Mouse (Mus musculus): Measurements from ENCODE around the gene Shc1. TPM values are rescaled to one million over a fixed set of nuclear protein-coding genes. Genes with fewer than 3 reads are reported as not detected.

The Shc1 gene
- total RNA-seq, 2 experiments from 2014 or later: 14.7 to 15.1 TPM

- DNase-seq (ENCODE audit: low spot score in 2 of 2): peak in 1 of 2 experiments; percentile 34
These were observed 19.0 kb downstream of the Shc1 start for GRCm38 (mm10) chr3:89437269-89437668.

GRCm38 (mm10) chr3:89440691-89441090 is 22.4 kb downstream of the Shc1 start:
- DNase-seq (ENCODE audit: low spot score in 2 of 2): no peak

- no peak for DNase-seq (ENCODE audit: low spot score in 2 of 2)
These were observed 30.7 kb downstream of the Shc1 start for GRCm38 (mm10) chr3:89448720-89449537.

GRCm38 (mm10) chr3:89449541-89449940 is 31.3 kb downstream of the Shc1 start:
- peak; percentile 66 to 77 for DNase-seq (ENCODE audit: low spot score in 2 of 2)

- DNase-seq (ENCODE audit: low spot score in 2 of 2): no peak
These were observed 33.7 kb downstream of the Shc1 start for GRCm38 (mm10) chr3:89451916-89452315.

GRCm38 (mm10) chr3:89454401-89455177 is 36.3 kb downstream of the Shc1 start, which contains the start of gene Pmvk:
Gene Pmvk (plus strand): TSS chr3:89454541.
- no peak for DNase-seq (ENCODE audit: low spot score in 2 of 2)

- DNase-seq (ENCODE audit: low spot score in 2 of 2): no peak
These were observed 37.6 kb downstream of the Shc1 start for GRCm38 (mm10) chr3:89455786-89456285.

GRCm38 (mm10) chr3:89456726-89457665 is 38.8 kb downstream of the Shc1 start:
- DNase-seq (ENCODE audit: low spot score in 2 of 2): peak; percentile 66 to 71

- peak in 1 of 2 experiments; percentile 31 for DNase-seq (ENCODE audit: low spot score in 2 of 2)
These were observed 40.2 kb downstream of the Shc1 start for GRCm38 (mm10) chr3:89458372-89458964.

- peak; percentile 90 to 92 for DNase-seq (ENCODE audit: low spot score in 2 of 2)
These were observed 40.9 kb downstream of the Shc1 start for GRCm38 (mm10) chr3:89458965-89459807.

GRCm38 (mm10) chr3:89468268-89468667 is 50.0 kb downstream of the Shc1 start:
- DNase-seq (ENCODE audit: low spot score in 2 of 2): no peak

- no peak for DNase-seq (ENCODE audit: low spot score in 2 of 2)
These were observed 54.0 kb downstream of the Shc1 start for GRCm38 (mm10) chr3:89472280-89472679.

GRCm38 (mm10) chr3:89473838-89474237 is 55.6 kb downstream of the Shc1 start:
- no peak for DNase-seq (ENCODE audit: low spot score in 2 of 2)

GRCm38 (mm10) chr3:89479055-89479454 is 60.8 kb downstream of the Shc1 start:
- no peak for DNase-seq (ENCODE audit: low spot score in 2 of 2)

Other genes starting within 250 kb of the Shc1 start
- gene Scamp3, start 241.0 kb upstream of the Shc1 start, total RNA-seq (2021): 10 to 100 TPM; 79.4 to 79.6 TPM
- 10 to 100 TPM; 65.8 to 69.5 TPM for gene Fam189b, start 235.3 kb upstream of the Shc1 start, total RNA-seq (2021)
- gene Gba, start 215.5 kb upstream of the Shc1 start, total RNA-seq (2021): 10 to 100 TPM; 57.9 to 58.7 TPM
- 10 to 100 TPM; 45.2 to 48.4 TPM for gene Thbs3, start 203.3 kb upstream of the Shc1 start, total RNA-seq (2021)
- 100 to 1,000 TPM in 1 of 2 experiments, 10 to 100 TPM in 1; 92.8 to 109 TPM for gene Mtx1, start 191.4 kb upstream of the Shc1 start, total RNA-seq (2021)
- under 1 TPM; 0.66 to 0.89 TPM for gene Muc1, start 189.4 kb upstream of the Shc1 start, total RNA-seq (2021)
- gene Krtcap2, start 172.5 kb upstream of the Shc1 start, total RNA-seq (2021): 10 to 100 TPM; 72.8 to 95.1 TPM
- gene Trim46, start 172.1 kb upstream of the Shc1 start, total RNA-seq (2021): 100 to 1,000 TPM; 101 to 112 TPM
- gene Dpm3, start 159.1 kb upstream of the Shc1 start, total RNA-seq (2021): 10 to 100 TPM; 53.3 to 66.3 TPM
- 10 to 100 TPM; 27.6 to 29.8 TPM for gene Slc50a1, start 147.9 kb upstream of the Shc1 start, total RNA-seq (2021)
- gene Efna1, start 137.3 kb upstream of the Shc1 start, total RNA-seq (2021): 1 to 10 TPM; 6.4 to 7.2 TPM
- 10 to 100 TPM; 59.9 to 63.1 TPM for gene Efna3, start 95.5 kb upstream of the Shc1 start, total RNA-seq (2021)
- gene Efna4, start 80.4 kb upstream of the Shc1 start, total RNA-seq (2021): 1 to 10 TPM; 2.7 to 3.4 TPM
- gene Adam15, start 68.4 kb upstream of the Shc1 start, total RNA-seq (2021): 100 to 1,000 TPM; 102 to 105 TPM
- under 1 TPM; 0.51 to 0.71 TPM for gene Dcst2, start 56.5 kb upstream of the Shc1 start, total RNA-seq (2021)
- under 1 TPM in 1 of 2 experiments, not detected in 1; 0.59 TPM for gene Dcst1, start 53.2 kb upstream of the Shc1 start, total RNA-seq (2021)
- gene Zbtb7b, start 23.7 kb upstream of the Shc1 start, total RNA-seq (2021): 1 to 10 TPM; 6.6 to 8.7 TPM
- 1 to 10 TPM in 1 of 2 experiments, not detected in 1; 3.5 TPM for gene Lenep, start 15.7 kb upstream of the Shc1 start, total RNA-seq (2021)
- gene Flad1, start 6.6 kb upstream of the Shc1 start, total RNA-seq (2021): 10 to 100 TPM; 28.8 to 33.6 TPM
- gene Cks1b, start 60 bp upstream of the Shc1 start, total RNA-seq (2021): 10 to 100 TPM in 1 of 2 experiments, 1 to 10 TPM in 1; 9.8 to 10.9 TPM
- gene Pygo2, start 11.8 kb downstream of the Shc1 start, total RNA-seq (2021): 10 to 100 TPM; 48.5 to 52.3 TPM
- gene Pbxip1, start 18.3 kb downstream of the Shc1 start, total RNA-seq (2021): 10 to 100 TPM; 43.3 to 45.2 TPM
- gene Pmvk, start 36.1 kb downstream of the Shc1 start, total RNA-seq (2021): 10 to 100 TPM; 44.0 to 46.9 TPM
- gene Kcnn3, start 101.7 kb downstream of the Shc1 start, total RNA-seq (2021): 10 to 100 TPM; 28.5 to 30.3 TPM